Mouse (Mus musculus): ENCODE data around the gene Tceanc.

- TF ChIP-seq CTCF (IDR thresholded peaks at IDR 0.05; ENCODE audit: control insufficient read depth, insufficient read depth, low read length): no peak
- TF ChIP-seq POLR2A (IDR thresholded peaks at IDR 0.05; ENCODE audit: borderline replicate concordance, control insufficient read depth, low read depth, low read length): no peak
Observed at GRCm38 (mm10) chrX:166516631-166517030, 1.7 kb downstream of the Tceanc start.
